Mouse (Mus musculus): ENCODE data around the gene Sh3tc1. TPM values are rescaled to one million over a fixed set of nuclear protein-coding genes. Genes with fewer than 3 reads are reported as not detected.

Gene Sh3tc1
- polyA plus RNA-seq, 1 experiment = not detected

GRCm38 (mm10) chr5:35693638-35694037 lies 46.1 kb downstream of the Sh3tc1 start:
- H3K27ac ChIP-seq (ENCODE audit: insufficient read depth, low read length) = no peak overlapping the region
- H3K4me1 ChIP-seq (ENCODE audit: control insufficient read depth, insufficient read depth, low read length) = peaks cover 5% of the 10 kb centered on the region; the same call in 1 of the 2 replicates
- no peak overlapping the region for H3K4me3 ChIP-seq (ENCODE audit: insufficient read depth, low read length)
- TF ChIP-seq CTCF (IDR thresholded peaks at IDR 0.05; ENCODE audit: borderline replicate concordance, insufficient read depth, low read length) (no peak), POLR2A (IDR thresholded peaks at IDR 0.05; ENCODE audit: low read depth, low read length) (no peak)

- Histone ChIP-seq H3K4me1 (ENCODE audit: control insufficient read depth, insufficient read depth, low read length) (peaks cover 5% of the 10 kb centered on the region; the same call in 1 of the 2 replicates), H3K4me3 (ENCODE audit: insufficient read depth, low read length) (no peak overlapping the region), H3K27ac (ENCODE audit: insufficient read depth, low read length) (no peak overlapping the region)
- no peak for TF ChIP-seq CTCF (IDR thresholded peaks at IDR 0.05; ENCODE audit: borderline replicate concordance, insufficient read depth, low read length)
- no peak for TF ChIP-seq POLR2A (IDR thresholded peaks at IDR 0.05; ENCODE audit: low read depth, low read length)
Observed at GRCm38 (mm10) chr5:35691246-35691645, 48.5 kb downstream of the Sh3tc1 start.

GRCm38 (mm10) chr5:35690485-35691165 lies 49.2 kb downstream of the Sh3tc1 start:
- no peak overlapping the region for H3K27ac ChIP-seq (ENCODE audit: insufficient read depth, low read length)
- peaks cover 5% of the 10 kb centered on the region; the same call in 1 of the 2 replicates for H3K4me1 ChIP-seq (ENCODE audit: control insufficient read depth, insufficient read depth, low read length)
- no peak for TF ChIP-seq CTCF (IDR thresholded peaks at IDR 0.05; ENCODE audit: borderline replicate concordance, insufficient read depth, low read length)
- no peak for TF ChIP-seq POLR2A (IDR thresholded peaks at IDR 0.05; ENCODE audit: low read depth, low read length)
- no peak overlapping the region for H3K4me3 ChIP-seq (ENCODE audit: insufficient read depth, low read length)

- no peak for TF ChIP-seq CTCF (IDR thresholded peaks at IDR 0.05; ENCODE audit: borderline replicate concordance, insufficient read depth, low read length)
- no peak for TF ChIP-seq POLR2A (IDR thresholded peaks at IDR 0.05; ENCODE audit: low read depth, low read length)
- H3K4me1 ChIP-seq (ENCODE audit: control insufficient read depth, insufficient read depth, low read length) = peaks cover 5% of the 10 kb centered on the region; the same call in 1 of the 2 replicates
- H3K4me3 ChIP-seq (ENCODE audit: insufficient read depth, low read length) = no peak overlapping the region
- H3K27ac ChIP-seq (ENCODE audit: insufficient read depth, low read length) = no peak overlapping the region
Observed at GRCm38 (mm10) chr5:35689374-35689773, 50.4 kb downstream of the Sh3tc1 start.

- peaks cover 5% of the 10 kb centered on the region; the same call in 1 of the 2 replicates for H3K4me1 ChIP-seq (ENCODE audit: control insufficient read depth, insufficient read depth, low read length)
- TF ChIP-seq CTCF (IDR thresholded peaks at IDR 0.05; ENCODE audit: borderline replicate concordance, insufficient read depth, low read length) = no peak
- TF ChIP-seq POLR2A (IDR thresholded peaks at IDR 0.05; ENCODE audit: low read depth, low read length) = no peak
- H3K4me3 ChIP-seq (ENCODE audit: insufficient read depth, low read length) = no peak overlapping the region
- no peak overlapping the region for H3K27ac ChIP-seq (ENCODE audit: insufficient read depth, low read length)
Observed at GRCm38 (mm10) chr5:35688851-35689250, 50.9 kb downstream of the Sh3tc1 start.

GRCm38 (mm10) chr5:35687098-35687497 lies 52.7 kb downstream of the Sh3tc1 start:
- TF ChIP-seq CTCF (IDR thresholded peaks at IDR 0.05; ENCODE audit: borderline replicate concordance, insufficient read depth, low read length) (no peak), POLR2A (IDR thresholded peaks at IDR 0.05; ENCODE audit: low read depth, low read length) (no peak)
- Histone ChIP-seq H3K4me1 (ENCODE audit: control insufficient read depth, insufficient read depth, low read length) (peaks cover 5% of the 10 kb centered on the region; the same call in 1 of the 2 replicates), H3K4me3 (ENCODE audit: insufficient read depth, low read length) (no peak overlapping the region), H3K27ac (ENCODE audit: insufficient read depth, low read length) (peak overlapping the region; percentile 32; the same call in 1 of the 2 replicates)

- TF ChIP-seq CTCF (IDR thresholded peaks at IDR 0.05; ENCODE audit: borderline replicate concordance, insufficient read depth, low read length) (no peak), POLR2A (IDR thresholded peaks at IDR 0.05; ENCODE audit: low read depth, low read length) (no peak)
- Histone ChIP-seq H3K27ac (ENCODE audit: insufficient read depth, low read length) (no peak overlapping the region), H3K4me1 (ENCODE audit: control insufficient read depth, insufficient read depth, low read length) (peaks cover 5% of the 10 kb centered on the region; the same call in 1 of the 2 replicates)
Observed at GRCm38 (mm10) chr5:35686336-35686735, 53.5 kb downstream of the Sh3tc1 start.

GRCm38 (mm10) chr5:35685079-35685478 lies 54.7 kb downstream of the Sh3tc1 start:
- Histone ChIP-seq H3K4me3 (ENCODE audit: insufficient read depth, low read length) (no peak overlapping the region), H3K27ac (ENCODE audit: insufficient read depth, low read length) (no peak overlapping the region), H3K4me1 (ENCODE audit: control insufficient read depth, insufficient read depth, low read length) (peaks cover 5% of the 10 kb centered on the region; the same call in 1 of the 2 replicates)
- no peak for TF ChIP-seq CTCF (IDR thresholded peaks at IDR 0.05; ENCODE audit: borderline replicate concordance, insufficient read depth, low read length)
- TF ChIP-seq POLR2A (IDR thresholded peaks at IDR 0.05; ENCODE audit: low read depth, low read length) = no peak

More at GRCm38 (mm10) chr5:35686336-35686735, 53.5 kb downstream of the Sh3tc1 start:
- no peak overlapping the region for H3K4me3 ChIP-seq (ENCODE audit: insufficient read depth, low read length)

- TF ChIP-seq CTCF (IDR thresholded peaks at IDR 0.05; ENCODE audit: borderline replicate concordance, insufficient read depth, low read length) (peak; percentile 64; the same call in 1 of the 2 replicates), POLR2A (IDR thresholded peaks at IDR 0.05; ENCODE audit: low read depth, low read length) (no peak)
- Histone ChIP-seq H3K4me3 (ENCODE audit: insufficient read depth, low read length) (no peak overlapping the region), H3K4me1 (ENCODE audit: control insufficient read depth, insufficient read depth, low read length) (no peaks in the 10 kb centered on the region), H3K27ac (ENCODE audit: insufficient read depth, low read length) (no peak overlapping the region)
Observed at GRCm38 (mm10) chr5:35680958-35681357, 58.8 kb downstream of the Sh3tc1 start.
